Mouse (Mus musculus): ENCODE measurements at regions not wholly inside any gene's neighbourhood (a gene's known extent, or its start where the extent isn't known, plus 50 kb on each side); places are given as distances from the start of the nearest gene placed in this dataset.
"Not testable (repeated sequence)": the region's sequence is repeated elsewhere in the genome, so short reads cannot be mapped to it uniquely, and the experiment has no call there.

- no peak for DNase-seq (ENCODE audit: low read depth)
These were observed 135.7 kb upstream of the Tlr4 start for GRCm38 (mm10) chr4:66691598-66692220.

- no peak for DNase-seq (ENCODE audit: low read depth)
These were observed 133.3 kb upstream of the Tlr4 start for GRCm38 (mm10) chr4:66693982-66694578.

- DNase-seq (ENCODE audit: low read depth) = peak; percentile 14
These were observed 111.3 kb upstream of the Tlr4 start for GRCm38 (mm10) chr4:66715821-66716760.

- no peak for DNase-seq (ENCODE audit: low read depth)
These were observed 90.0 kb upstream of the Tlr4 start for GRCm38 (mm10) chr4:66737407-66737806.

GRCm38 (mm10) chr4:66743421-66743820 is 84.0 kb upstream of the Tlr4 start:
- not testable (repeated sequence) for DNase-seq (ENCODE audit: low read depth)

GRCm38 (mm10) chr4:66768762-66769161 is 58.6 kb upstream of the Tlr4 start:
- DNase-seq (ENCODE audit: low read depth) = peak; percentile 88

Measured in NIH3T3 (cell line).